Mouse (Mus musculus) E14TG2a.4 (cell line): ENCODE measurements around the gene Tmem40.

Source experiments
- H3K27me3 ChIP-seq: 2 replicates; pipeline ENCODE4 v1.6.1; 2014; ENCODE audit warnings: low read length, control low read depth; ENCODE audit not compliant: insufficient read depth
- H3K36me3 ChIP-seq: 2 replicates; pipeline ENCODE4 v1.6.1; 2014; ENCODE audit warnings: low read length, control low read depth; ENCODE audit not compliant: insufficient read depth
- H3K4me1 ChIP-seq: replicated peaks from 2 replicates; pipeline ENCODE4 v1.6.1; 2014; ENCODE audit warnings: low read depth, low read length, control low read depth
- H3K4me3 ChIP-seq: replicated peaks from 2 replicates; pipeline ENCODE4 v1.5.1; 2014; ENCODE audit warnings: mild to moderate bottlenecking, low read length
- H3K9me3 ChIP-seq: 2 replicates; pipeline ENCODE4 v1.6.1; 2014; ENCODE audit warnings: low read length, control low read depth
- CTCF ChIP-seq: conservative IDR thresholded peaks from 2 replicates; pipeline ENCODE4 v1.5.1; 2014; ENCODE audit warnings: low read length
- NANOG ChIP-seq: IDR thresholded peaks from 2 replicates; pipeline ENCODE4 v1.6.1; 2014; ENCODE audit warnings: borderline replicate concordance, low read length, mixed read lengths
- POU5F1 ChIP-seq: IDR thresholded peaks from 2 replicates; pipeline ENCODE4 v1.6.1; 2014; ENCODE audit warnings: low read length, borderline replicate concordance

Gene Tmem40

DNA sequence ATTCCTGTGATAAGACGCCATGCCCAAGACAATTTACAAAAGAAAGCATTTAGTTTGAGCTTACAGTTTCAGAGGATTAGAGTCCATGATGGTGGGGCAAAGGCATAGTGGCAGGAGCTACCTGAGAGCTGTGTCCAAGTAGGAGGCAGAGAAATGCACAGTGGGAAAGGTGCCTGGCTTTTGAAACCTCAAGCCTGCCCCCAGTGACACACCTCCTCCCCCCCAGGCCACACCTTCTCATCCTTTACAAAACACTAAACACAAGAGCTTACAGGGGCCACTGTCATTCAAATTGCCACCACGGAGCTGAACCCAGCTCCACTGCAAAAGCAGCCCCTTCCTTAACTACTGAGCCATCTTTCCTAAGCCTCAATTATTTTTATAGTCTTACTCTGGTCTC lies 34.6 kb downstream of the Tmem40 start:
- TF ChIP-seq NANOG (no peak), POU5F1 (no peak), CTCF (no peak)
- Histone ChIP-seq H3K27me3 (no peaks in the 10 kb centered on the region), H3K4me1 (peaks cover 52% of the 10 kb centered on the region), H3K36me3 (peaks cover 17% of the 10 kb centered on the region), H3K9me3 (no peaks in the 10 kb centered on the region), H3K4me3 (no peak overlapping the region; the same call in 1 of the 2 replicates)

- no peak for TF ChIP-seq NANOG
- peak; percentile 71 for TF ChIP-seq CTCF
- Histone ChIP-seq H3K9me3 (no peaks in the 10 kb centered on the region), H3K36me3 (peaks cover 17% of the 10 kb centered on the region), H3K27me3 (no peaks in the 10 kb centered on the region), H3K4me3 (no peak overlapping the region), H3K4me1 (peaks cover 51% of the 10 kb centered on the region)
Measured at GRCm38 (mm10) chr6:115727108-115727507, 35.1 kb downstream of the Tmem40 start.

GRCm38 (mm10) chr6:115722246-115722645 lies 40.0 kb downstream of the Tmem40 start:
- H3K36me3 ChIP-seq = no peaks in the 10 kb centered on the region
- no peaks in the 10 kb centered on the region for H3K27me3 ChIP-seq
- H3K4me3 ChIP-seq = no peak overlapping the region
- H3K9me3 ChIP-seq = no peaks in the 10 kb centered on the region; the same call in 1 of the 2 replicates
- peaks cover 29% of the 10 kb centered on the region for H3K4me1 ChIP-seq
- TF ChIP-seq CTCF (no peak), POU5F1 (no peak), NANOG (no peak)

DNA sequence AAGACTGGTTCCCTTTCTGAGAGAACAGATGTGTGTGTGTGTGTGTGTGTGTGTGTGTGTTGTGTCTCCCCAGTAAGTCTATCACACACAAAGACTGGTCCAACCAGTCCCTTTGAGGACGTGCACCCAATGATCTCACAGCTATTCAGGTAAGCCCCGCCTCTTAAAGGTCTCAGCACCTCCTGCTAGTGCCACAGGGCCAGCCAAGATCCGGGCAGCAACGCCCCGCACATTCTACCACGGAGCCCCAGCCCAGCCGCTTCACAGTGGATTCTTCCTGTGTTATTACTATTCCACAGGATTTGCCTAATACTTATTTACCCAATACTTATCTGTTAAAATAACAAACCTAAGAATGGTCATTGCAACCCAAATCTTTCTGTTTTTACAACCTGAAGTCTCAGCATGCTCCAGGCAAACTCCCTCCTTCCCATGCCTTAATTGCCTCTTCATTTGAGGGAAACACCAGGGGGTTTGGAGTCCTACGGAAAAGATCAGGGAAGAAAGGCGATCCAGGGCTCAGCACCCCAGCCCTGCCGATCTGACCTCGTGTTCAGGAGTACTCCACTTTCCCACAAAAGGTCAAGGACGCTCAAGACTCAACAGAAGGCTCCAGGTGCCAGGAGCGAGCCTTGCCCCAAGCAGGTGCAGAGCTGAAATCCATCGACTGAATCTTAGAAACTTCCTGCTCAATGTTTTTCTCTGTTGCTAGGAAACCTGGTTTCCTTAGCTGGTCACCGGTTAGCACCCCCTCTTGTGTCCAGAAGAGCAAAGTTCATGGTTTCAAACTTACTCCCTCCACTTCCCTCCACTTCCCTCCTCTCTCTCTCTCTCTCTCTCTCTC lies 44.3 kb downstream of the Tmem40 start:
- peak overlapping the region; percentile 69 for H3K4me3 ChIP-seq

DNA sequence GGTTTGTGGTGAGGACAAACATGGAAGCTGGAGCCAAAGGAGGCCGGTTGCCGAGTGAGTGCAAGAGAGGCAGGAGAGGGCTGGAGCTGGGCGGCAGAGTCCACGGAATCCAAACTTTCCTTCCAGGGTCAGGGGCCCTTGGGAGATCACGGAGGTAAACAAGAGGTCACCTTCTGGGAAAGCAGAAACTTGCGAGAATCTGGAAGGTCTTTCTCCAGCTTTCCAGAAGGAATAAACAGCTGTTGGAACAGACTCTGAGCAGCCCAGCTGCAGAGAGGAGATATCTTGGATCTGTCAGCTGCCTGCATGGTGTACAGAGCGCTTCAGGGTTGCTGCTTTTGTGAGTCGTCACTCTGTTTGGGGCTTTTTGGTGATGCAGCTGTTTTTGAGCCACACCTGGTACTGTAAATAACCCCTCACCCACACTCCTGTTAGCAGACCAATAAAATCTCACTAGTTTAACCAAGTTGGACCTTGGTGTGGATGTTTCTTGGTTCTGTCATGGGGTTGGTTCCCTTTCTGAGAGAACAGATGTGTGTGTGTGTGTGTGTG lies 45.0 kb downstream of the Tmem40 start:
- H3K4me3 ChIP-seq = peak overlapping the region; percentile 69
- TF ChIP-seq NANOG (no peak), CTCF (no peak), POU5F1 (no peak)
- peaks cover 50% of the 10 kb centered on the region for H3K4me1 ChIP-seq
- H3K27me3 ChIP-seq = no peaks in the 10 kb centered on the region
- H3K36me3 ChIP-seq = no peaks in the 10 kb centered on the region
- H3K9me3 ChIP-seq = no peaks in the 10 kb centered on the region; the same call in 1 of the 2 replicates

More for the DNA sequence above, 44.3 kb downstream of the Tmem40 start:
- H3K4me1 ChIP-seq = peaks cover 50% of the 10 kb centered on the region
- H3K27me3 ChIP-seq = no peaks in the 10 kb centered on the region
- H3K9me3 ChIP-seq = no peaks in the 10 kb centered on the region; the same call in 1 of the 2 replicates
- H3K36me3 ChIP-seq = no peaks in the 10 kb centered on the region
- TF ChIP-seq CTCF (peak; percentile 18; the same call in 1 of the 2 replicates), POU5F1 (no peak), NANOG (peak; percentile 58; the same call in 1 of the 2 replicates)

- Histone ChIP-seq H3K4me1 (peaks cover 26% of the 10 kb centered on the region), H3K9me3 (no peaks in the 10 kb centered on the region), H3K4me3 (no peak overlapping the region), H3K36me3 (no peaks in the 10 kb centered on the region), H3K27me3 (peaks cover 14% of the 10 kb centered on the region)
- TF ChIP-seq NANOG (no peak), CTCF (no peak), POU5F1 (no peak)
Measured at GRCm38 (mm10) chr6:115711261-115711660, 50.9 kb downstream of the Tmem40 start.

DNA sequence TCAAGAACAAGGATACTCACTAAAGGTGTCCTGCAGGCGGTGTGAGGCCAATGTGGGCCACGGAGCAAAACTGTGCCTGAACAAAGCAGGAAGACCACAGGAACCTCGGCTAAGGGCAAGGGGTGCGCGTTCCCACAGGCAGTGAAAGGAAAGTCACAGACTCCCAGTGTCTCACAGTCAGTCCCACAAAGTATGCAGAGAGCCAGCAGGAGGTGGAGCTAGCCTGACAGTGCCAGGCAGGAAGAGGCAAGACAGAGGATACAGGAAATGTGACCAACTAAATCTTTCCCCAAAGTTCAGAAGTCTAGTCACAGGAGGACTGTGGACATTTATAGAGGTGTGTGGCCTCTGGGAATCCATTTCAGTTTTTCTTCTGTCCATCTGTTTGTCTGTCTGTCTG lies 59.3 kb downstream of the Tmem40 start:
- Histone ChIP-seq H3K4me3 (peak overlapping the region; percentile 24; the same call in 1 of the 2 replicates), H3K27me3 (peaks cover 3% of the 10 kb centered on the region; the same call in 1 of the 2 replicates), H3K4me1 (peaks cover 24% of the 10 kb centered on the region), H3K9me3 (no peaks in the 10 kb centered on the region), H3K36me3 (no peaks in the 10 kb centered on the region)
- no peak for TF ChIP-seq CTCF
- TF ChIP-seq NANOG = no peak
- TF ChIP-seq POU5F1 = no peak

DNA sequence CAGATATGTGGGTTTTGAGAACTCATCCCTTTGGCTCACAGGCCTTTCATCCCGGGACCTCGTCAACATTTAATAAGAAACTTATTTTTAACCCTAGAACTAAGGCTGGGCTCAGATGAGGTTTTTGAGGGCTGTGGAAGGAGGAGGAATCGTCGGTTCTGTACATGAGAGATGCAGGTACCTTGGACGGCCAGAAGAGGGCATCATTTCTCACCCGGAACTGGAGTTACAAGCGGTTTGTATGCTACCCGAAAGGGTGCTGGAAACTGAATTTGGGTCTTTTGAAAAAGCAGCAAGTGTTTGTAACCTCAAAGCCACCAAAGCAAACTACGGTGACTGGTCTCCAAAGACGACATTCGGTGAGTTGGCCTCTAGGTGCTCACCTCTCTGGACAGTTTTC lies 60.9 kb downstream of the Tmem40 start:
- Histone ChIP-seq H3K36me3 (no peaks in the 10 kb centered on the region), H3K9me3 (no peaks in the 10 kb centered on the region)

More for the DNA sequence above, 60.9 kb downstream of the Tmem40 start:
- Histone ChIP-seq H3K4me1 (peaks cover 39% of the 10 kb centered on the region), H3K27me3 (no peaks in the 10 kb centered on the region), H3K4me3 (peak overlapping the region; percentile 45)
- TF ChIP-seq CTCF = peak; percentile 69
- TF ChIP-seq NANOG = no peak
